Comparison of ENCODE assay signal across 27 mouse cellular contexts in genomic region chr19:47585772-47586171, GRCm38 (mm10). TPM values are rescaled to one million over a fixed set of nuclear protein-coding genes. Genes with fewer than 3 reads are reported as not detected.
DNase-seq lines count a peak whose midpoint lies in the region; ATAC-seq and TF ChIP-seq lines count a peak whose summit lies in the region.
"Had no signal": no experiment of that assay in that cellular context is flagged by ENCODE, and none has a peak within 500 bp of the region (broad histone marks: within the 10 kb centered on the region; RNA-seq: fewer than 3 reads in every experiment).

No protein-coding gene starts in this region.

- H3K4me1 ChIP-seq in heart, postnatal 0 days (ENCODE audit: control insufficient read depth, insufficient read depth): peaks cover 33% of the 10 kb centered on the region
- peaks cover 28% of the 10 kb centered on the region for H3K4me1 ChIP-seq in heart, embryonic 11.5 days (ENCODE audit: control insufficient read depth, insufficient read depth, low read length)
- peaks cover 60% of the 10 kb centered on the region for H3K4me1 ChIP-seq in megakaryocyte, embryonic 14.5 days
- peaks cover 9 to 22% of the 10 kb centered on the region in 2 experiments for H3K4me1 ChIP-seq in MEL (ENCODE audit: control insufficient read depth in 1 of 2, insufficient read depth in 2 of 2, low read length in 2 of 2)

- no peaks in the 10 kb centered on the region for H3K36me3 ChIP-seq in heart, postnatal 0 days (replicated peaks; ENCODE audit: control insufficient read depth, insufficient read depth, low read length)
- no peaks in the 10 kb centered on the region for H3K36me3 ChIP-seq in heart, embryonic 11.5 days (ENCODE audit: control insufficient read depth, insufficient read depth, low read length)
- H3K36me3 ChIP-seq in megakaryocyte, embryonic 14.5 days (replicated peaks; ENCODE audit: low read length): peaks cover 13% of the 10 kb centered on the region
- H3K36me3 ChIP-seq in MEL (ENCODE audit: control insufficient read depth in 1 of 2, insufficient read depth in 2 of 2, low read length in 2 of 2): peaks cover 0 to 46% of the 10 kb centered on the region in 2 experiments; a peak in 3 of 4 replicates
- H3K36me3 ChIP-seq: embryonic facial prominence, embryonic 10.5 days; embryonic facial prominence, embryonic 13.5 days; forebrain, embryonic 12.5 days; heart, embryonic 10.5 days; hindbrain, embryonic 15.5 days had no signal

- no peak for TF ChIP-seq CTCF in gastrocnemius, adult 2 months (IDR thresholded peaks at IDR 0.05)
- TF ChIP-seq CTCF in heart, postnatal 0 days (IDR thresholded peaks at IDR 0.05; ENCODE audit: low read depth): no peak
- TF ChIP-seq CTCF in MEL (IDR thresholded peaks at IDR 0.05 in 2 of 3, conservative IDR thresholded peaks at IDR 0.05 in 1 of 3; ENCODE audit: control insufficient read depth in 1 of 3, insufficient read depth in 1 of 3, low read depth in 2 of 3, low read length in 3 of 3, poor library complexity in 1 of 3, severe bottlenecking in 1 of 3): no peak

- TF ChIP-seq EP300 in heart, postnatal 0 days (IDR thresholded peaks at IDR 0.05; ENCODE audit: low read depth): no peak
- TF ChIP-seq EP300 in MEL (IDR thresholded peaks at IDR 0.05; ENCODE audit: low read depth in 1 of 2, low read length in 2 of 2): no peak

- intact Hi-C loops in gastrocnemius, adult 2 months (cut with DNase I): no loop called here
- intact Hi-C loops in gastrocnemius, postnatal 36 days (cut with DNase I): no loop called here

- DNase-seq in gastrocnemius, adult 2 months: no peak
- no peak for DNase-seq in gastrocnemius, postnatal 36 days
- no peak for DNase-seq in heart, postnatal 0 days (ENCODE audit: low spot score)
- DNase-seq in MEL (ENCODE audit: low read depth, low spot score): no peak
- no peak for DNase-seq in kidney, adult 18-20 months
- DNase-seq: adrenal gland, adult 8-10 months; adrenal gland, postnatal 25 days; B cell, adult 2 months; cerebellum, adult 11-12 months; cerebellum, adult 8-10 months; cerebellum, postnatal 10 days; cerebellum, postnatal 36 days; embryo, embryonic 11 days; forebrain, postnatal 0 days; gastrocnemius, postnatal 25 days; heart, adult 2 months; kidney, adult 2 months had no signal

- H3K9ac ChIP-seq in heart, postnatal 0 days (replicated peaks; ENCODE audit: low read depth, low read length): no peak overlapping the region
- no peak overlapping the region for H3K9ac ChIP-seq in heart, embryonic 11.5 days (ENCODE audit: low read depth, low read length)
- H3K9ac ChIP-seq in MEL (ENCODE audit: control insufficient read depth, low read depth, low read length, poor library complexity, severe bottlenecking): no peak overlapping the region
- H3K9ac ChIP-seq: embryonic facial prominence, embryonic 13.5 days; forebrain, embryonic 12.5 days; forebrain, postnatal 0 days; hindbrain, embryonic 15.5 days had no signal

- H3K4me3 ChIP-seq in gastrocnemius, adult 2 months: no peak overlapping the region; the same call in 1 of the 2 replicates
- H3K4me3 ChIP-seq in heart, postnatal 0 days (ENCODE audit: low read depth, low read length): no peak overlapping the region
- no peak overlapping the region for H3K4me3 ChIP-seq in heart, embryonic 11.5 days (ENCODE audit: low read depth, low read length)
- H3K4me3 ChIP-seq in megakaryocyte, embryonic 14.5 days (replicated peaks): peak overlapping the region; percentile 44
- H3K4me3 ChIP-seq in MEL (ENCODE audit: control insufficient read depth in 1 of 2, insufficient read depth in 1 of 2, low read depth in 2 of 2, low read length in 2 of 2): no peak overlapping the region
- H3K4me3 ChIP-seq: embryonic facial prominence, embryonic 10.5 days; embryonic facial prominence, embryonic 13.5 days; erythroblast, embryonic 14.5 days; forebrain, embryonic 12.5 days; heart, adult 2 months; heart, embryonic 10.5 days; hindbrain, embryonic 15.5 days had no signal

- H3K9me3 ChIP-seq in heart, postnatal 0 days (replicated peaks; ENCODE audit: control insufficient read depth, low read length): no peaks in the 10 kb centered on the region
- H3K9me3 ChIP-seq in heart, embryonic 11.5 days (replicated peaks; ENCODE audit: control insufficient read depth, low read length): no peaks in the 10 kb centered on the region
- H3K9me3 ChIP-seq in megakaryocyte, embryonic 14.5 days: no peaks in the 10 kb centered on the region
- no peaks in the 10 kb centered on the region for H3K9me3 ChIP-seq in MEL (replicated peaks; ENCODE audit: insufficient read depth, low read length)
- H3K9me3 ChIP-seq: embryonic facial prominence, embryonic 10.5 days; embryonic facial prominence, embryonic 13.5 days; forebrain, embryonic 12.5 days; heart, embryonic 10.5 days; hindbrain, embryonic 15.5 days had no signal

- no peak for TF ChIP-seq POLR2A in MEL (IDR thresholded peaks at IDR 0.05; ENCODE audit: control insufficient read depth in 1 of 2, insufficient read depth in 1 of 2, low read depth in 1 of 2, low read length in 2 of 2, poor library complexity in 1 of 2)

- H3K4me2 ChIP-seq in heart, postnatal 0 days (ENCODE audit: low read depth, low read length): 0 out of 2 replicates have a peak overlapping the region, but pooled peaks have one; percentile 5
- H3K4me2 ChIP-seq in heart, embryonic 11.5 days: no peak overlapping the region
- H3K4me2 ChIP-seq: embryonic facial prominence, embryonic 13.5 days; forebrain, embryonic 12.5 days; hindbrain, embryonic 15.5 days had no signal

- peak overlapping the region; percentile 46; the same call in 1 of the 2 replicates for H3K27ac ChIP-seq in gastrocnemius, adult 2 months
- H3K27ac ChIP-seq in heart, postnatal 0 days (ENCODE audit: low read depth): no peak overlapping the region
- no peak overlapping the region for H3K27ac ChIP-seq in heart, embryonic 11.5 days (ENCODE audit: low read depth, low read length)
- no peak overlapping the region for H3K27ac ChIP-seq in MEL (ENCODE audit: control insufficient read depth, low read depth, low read length)
- H3K27ac ChIP-seq: embryonic facial prominence, embryonic 10.5 days; embryonic facial prominence, embryonic 13.5 days; forebrain, embryonic 12.5 days; heart, adult 2 months; heart, embryonic 10.5 days; hindbrain, embryonic 15.5 days had no signal

- TF ChIP-seq RAD21 in MEL (IDR thresholded peaks at IDR 0.05; ENCODE audit: low read depth, low read length): no peak

- WGBS in heart, postnatal 0 days: 93% methylated on average over 1 of the region's 1 CpGs
- WGBS in heart, embryonic 11.5 days (ENCODE audit: insufficient replicate concordance): 83% methylated on average over 1 of the region's 1 CpGs

- H3K79me2 ChIP-seq in MEL (ENCODE audit: control insufficient read depth, insufficient read depth, low read length, poor library complexity): peaks cover 71% of the 10 kb centered on the region

- H3K27me3 ChIP-seq in heart, postnatal 0 days (ENCODE audit: control insufficient read depth, insufficient read depth, low read length): no peaks in the 10 kb centered on the region
- H3K27me3 ChIP-seq in heart, embryonic 11.5 days (ENCODE audit: control insufficient read depth, insufficient read depth, low read length): no peaks in the 10 kb centered on the region
- H3K27me3 ChIP-seq in megakaryocyte, embryonic 14.5 days (replicated peaks): no peaks in the 10 kb centered on the region
- no peaks in the 10 kb centered on the region for H3K27me3 ChIP-seq in MEL (ENCODE audit: control insufficient read depth in 1 of 2, insufficient read depth in 2 of 2, low read length in 2 of 2)
- H3K27me3 ChIP-seq: embryonic facial prominence, embryonic 13.5 days; forebrain, embryonic 12.5 days; hindbrain, embryonic 15.5 days had no signal

- no peak for ATAC-seq in heart, postnatal 0 days (ENCODE audit: insufficient read depth, low read depth)
- no peak for ATAC-seq in heart, embryonic 11.5 days (replicated peaks; ENCODE audit: insufficient number of reproducible peaks, low FRiP score, low TSS enrichment)
- ATAC-seq in megakaryocyte, adult 5-6 weeks (ENCODE audit: poor library complexity, severe bottlenecking): no peak
- ATAC-seq: activated CD4-positive, CD25-positive, alpha-beta regulatory T cell, adult 4 months; forebrain, postnatal 0 days had no signal

TF ChIP-seq in MEL, 35 proteins besides CTCF, POLR2A, EP300 and RAD21:
- TF ChIP-seq MAX (IDR thresholded peaks at IDR 0.05; ENCODE audit: low read length) (no peak), MXI1 (IDR thresholded peaks at IDR 0.05; ENCODE audit: low read depth, low read length) (peak; percentile 39; the same call in 1 of the 2 replicates), ZNF384 (IDR thresholded peaks at IDR 0.05; ENCODE audit: low read depth, low read length) (peak; percentile 74)

RNA-seq across cellular contexts. Expression of gene Slk, which starts 6.3 kb away (rescaled TPM):
- total RNA-seq in gastrocnemius, adult 2 months (2021): 10 to 100 TPM; 36.1 to 37.7 TPM
- 10 to 100 TPM; 24.1 to 28.5 TPM for total RNA-seq in gastrocnemius, postnatal 36 days (2021)
- total RNA-seq in heart, postnatal 0 days (2014; rRNA removed; ENCODE audit: low replicate concordance): 45.8 and 59.5 TPM in 2 replicates
- 14.2 and 17.7 TPM in 2 replicates for polyA plus RNA-seq in heart, postnatal 0 days (2015; fragmentation: Nextera tagmentation; extraction: Ambion mirVana)
- polyA plus RNA-seq in heart, embryonic 11.5 days (2014; fragmentation: Nextera tagmentation; extraction: Ambion mirVana): 11.3 and 14.1 TPM in 2 replicates
- polyA plus RNA-seq in megakaryocyte, embryonic 14.5 days (2012; ENCODE audit: insufficient read depth, low replicate concordance): 1.5 and 5.6 TPM in 2 replicates
- total RNA-seq in megakaryocyte, adult 5-6 weeks (2015): 148 and 150 TPM in 2 replicates
- total RNA-seq in megakaryocyte, adult 5-6 weeks (2017): 262 and 270 TPM in 2 replicates
- total RNA-seq in MEL (2012; rRNA removed): 58.2 and 65.0 TPM in 2 replicates
- polyA plus RNA-seq in MEL (2012; ENCODE audit: insufficient read depth in 1 of 2, insufficient read length in 2 of 2, low read depth in 1 of 2, low replicate concordance in 2 of 2, missing spikeins in 1 of 2): 100 to 1,000 TPM in 1 of 2 experiments, 10 to 100 TPM in 1; 88.2 to 103 TPM

RNA-seq across cellular contexts. Expression of gene Stn1, which starts 48.5 kb away (rescaled TPM):
- total RNA-seq in gastrocnemius, adult 2 months (2021): 1 to 10 TPM; 3.8 to 5.6 TPM
- total RNA-seq in gastrocnemius, postnatal 36 days (2021): 1 to 10 TPM; 5.1 TPM
- total RNA-seq in heart, postnatal 0 days (2014; rRNA removed; ENCODE audit: low replicate concordance): 26.1 and 71.6 TPM in 2 replicates
- 20.1 and 21.6 TPM in 2 replicates for polyA plus RNA-seq in heart, postnatal 0 days (2015; fragmentation: Nextera tagmentation; extraction: Ambion mirVana)
- polyA plus RNA-seq in heart, embryonic 11.5 days (2014; fragmentation: Nextera tagmentation; extraction: Ambion mirVana): 40.0 and 41.6 TPM in 2 replicates
- polyA plus RNA-seq in megakaryocyte, embryonic 14.5 days (2012; ENCODE audit: insufficient read depth, low replicate concordance): 2.4 and 6.6 TPM in 2 replicates
- 44.2 and 46.2 TPM in 2 replicates for total RNA-seq in megakaryocyte, adult 5-6 weeks (2015)
- total RNA-seq in megakaryocyte, adult 5-6 weeks (2017): 39.2 and 44.9 TPM in 2 replicates
- 9.7 and 10.2 TPM in 2 replicates for total RNA-seq in MEL (2012; rRNA removed)
- polyA plus RNA-seq in MEL (2012; ENCODE audit: insufficient read depth in 1 of 2, insufficient read length in 2 of 2, low read depth in 1 of 2, low replicate concordance in 2 of 2, missing spikeins in 1 of 2): 10 to 100 TPM in 1 of 2 experiments, not detected in 1; 13.6 TPM
